Mouse (Mus musculus) liver, embryonic 13.5 days (tissue): Measurements from ENCODE around the gene Fbxl12. TPM values are rescaled to one million over a fixed set of nuclear protein-coding genes. Genes with fewer than 3 reads are reported as not detected.

ENCODE experiments used
- polyA plus RNA-seq: library from polyadenylated mRNA; unstranded; fragments of >200 nt; fragmentation: Nextera tagmentation; extraction: Ambion mirVana; gene quantifications from 2 replicates; pipeline ENCODE4 v1.2.1, GENCODE M21; 2015

Gene Fbxl12
- polyA plus RNA-seq, 1 experiment from 2014 or later, result 4.0 TPM

Other genes with a start within 250 kb of the Fbxl12 start
- gene Zfp26, start 184.6 kb downstream of the Fbxl12 start, polyA plus RNA-seq, result 4.4 and 5.4 TPM in 2 replicates
- 6.7 and 7.9 TPM in 2 replicates for gene Zfp426, start 152.0 kb downstream of the Fbxl12 start, polyA plus RNA-seq
- gene Zfp266, start 123.3 kb downstream of the Fbxl12 start, polyA plus RNA-seq, result 16.0 and 17.7 TPM in 2 replicates
- 2.3 and 3.0 TPM in 2 replicates for gene Zfp846, start 63.5 kb downstream of the Fbxl12 start, polyA plus RNA-seq
- gene Ubl5, start 1.9 kb downstream of the Fbxl12 start, polyA plus RNA-seq, result 310 and 314 TPM in 2 replicates
- gene Pin1, start 7.3 kb upstream of the Fbxl12 start, polyA plus RNA-seq, result 31.8 and 35.3 TPM in 2 replicates
- gene Olfm2, start 101.6 kb upstream of the Fbxl12 start, polyA plus RNA-seq, result 0.12 and 0.18 TPM in 2 replicates
- 0.01 and 0.06 TPM in 2 replicates for gene Col5a3, start 170.3 kb upstream of the Fbxl12 start, polyA plus RNA-seq
- not detected in 2 replicates for gene Rdh8, start 173.7 kb upstream of the Fbxl12 start, polyA plus RNA-seq
- gene A230050P20Rik, start 223.9 kb upstream of the Fbxl12 start, polyA plus RNA-seq, result 4.2 and 4.8 TPM in 2 replicates
- 9.4 and 10.1 TPM in 2 replicates for gene Angptl6, start 235.0 kb upstream of the Fbxl12 start, polyA plus RNA-seq
- gene Ppan, start 243.4 kb upstream of the Fbxl12 start, polyA plus RNA-seq, result 89.6 and 90.5 TPM in 2 replicates